Mouse (Mus musculus): ENCODE results near the gene Dcaf4. TPM values are rescaled to one million over a fixed set of nuclear protein-coding genes. Genes with fewer than 3 reads are reported as not detected.

The Dcaf4 gene
- polyA plus RNA-seq, 1 experiment from 2014 or later: 33.1 TPM

GRCm38 (mm10) chr12:83560189-83560588, 39.9 kb downstream of the Dcaf4 start:
- no peak for ATAC-seq (ENCODE audit: low FRiP score)
- no peak overlapping the region for H3K4me3 ChIP-seq (replicated peaks)
- WGBS: 72% methylated on average over 6 of the region's 6 CpGs
- H3K4me1 ChIP-seq: peaks cover 7% of the 10 kb centered on the region; the same call in 1 of the 2 replicates
- H3K4me2 ChIP-seq: no peak overlapping the region
- peaks cover 79% of the 10 kb centered on the region for H3K36me3 ChIP-seq (replicated peaks)
- H3K27me3 ChIP-seq: no peaks in the 10 kb centered on the region
- H3K9ac ChIP-seq: no peak overlapping the region
- H3K27ac ChIP-seq: no peak overlapping the region
- H3K9me3 ChIP-seq: no peaks in the 10 kb centered on the region

GRCm38 (mm10) chr12:83562589-83562988, 42.3 kb downstream of the Dcaf4 start:
- Histone ChIP-seq H3K9ac (no peak overlapping the region), H3K27me3 (no peaks in the 10 kb centered on the region), H3K4me2 (no peak overlapping the region), H3K4me1 (peaks cover 7% of the 10 kb centered on the region; the same call in 1 of the 2 replicates), H3K27ac (no peak overlapping the region), H3K36me3 (replicated peaks) (peaks cover 79% of the 10 kb centered on the region), H3K9me3 (no peaks in the 10 kb centered on the region), H3K4me3 (replicated peaks) (no peak overlapping the region)
- no peak for ATAC-seq (ENCODE audit: low FRiP score)
- 90% methylated on average over 3 of the region's 3 CpGs for WGBS

- Histone ChIP-seq H3K27ac (no peak overlapping the region), H3K4me2 (no peak overlapping the region), H3K27me3 (no peaks in the 10 kb centered on the region), H3K4me3 (replicated peaks) (no peak overlapping the region), H3K4me1 (no peaks in the 10 kb centered on the region), H3K9me3 (no peaks in the 10 kb centered on the region), H3K36me3 (replicated peaks) (peaks cover 82% of the 10 kb centered on the region), H3K9ac (no peak overlapping the region)
- no peak for ATAC-seq (ENCODE audit: low FRiP score)
- 86% methylated on average over 3 of the region's 3 CpGs for WGBS
These were observed 49.6 kb downstream of the Dcaf4 start for GRCm38 (mm10) chr12:83569866-83570265.

GRCm38 (mm10) chr12:83572717-83573116, 52.5 kb downstream of the Dcaf4 start:
- H3K4me1 ChIP-seq: no peaks in the 10 kb centered on the region
- no peak overlapping the region for H3K4me2 ChIP-seq
- peaks cover 76% of the 10 kb centered on the region for H3K36me3 ChIP-seq (replicated peaks)
- no peak overlapping the region for H3K27ac ChIP-seq
- no peak overlapping the region for H3K4me3 ChIP-seq (replicated peaks)
- no peak for ATAC-seq (ENCODE audit: low FRiP score)
- H3K9me3 ChIP-seq: no peaks in the 10 kb centered on the region
- 90% methylated on average over 5 of the region's 5 CpGs for WGBS
- H3K9ac ChIP-seq: no peak overlapping the region
- no peaks in the 10 kb centered on the region for H3K27me3 ChIP-seq

GRCm38 (mm10) chr12:83577445-83577844, 57.2 kb downstream of the Dcaf4 start:
- WGBS: 96% methylated on average over 5 of the region's 5 CpGs
- Histone ChIP-seq H3K4me1 (peaks cover 10% of the 10 kb centered on the region; the same call in 1 of the 2 replicates), H3K4me3 (replicated peaks) (no peak overlapping the region), H3K36me3 (replicated peaks) (peaks cover 58% of the 10 kb centered on the region), H3K4me2 (no peak overlapping the region), H3K27ac (no peak overlapping the region), H3K9ac (no peak overlapping the region), H3K27me3 (no peaks in the 10 kb centered on the region), H3K9me3 (no peaks in the 10 kb centered on the region)
- no peak for ATAC-seq (ENCODE audit: low FRiP score)

GRCm38 (mm10) chr12:83578356-83578755, 58.1 kb downstream of the Dcaf4 start:
- Histone ChIP-seq H3K4me2 (no peak overlapping the region), H3K9me3 (no peaks in the 10 kb centered on the region), H3K4me3 (replicated peaks) (no peak overlapping the region), H3K4me1 (peaks cover 10% of the 10 kb centered on the region; the same call in 1 of the 2 replicates), H3K9ac (no peak overlapping the region), H3K36me3 (replicated peaks) (peaks cover 50% of the 10 kb centered on the region), H3K27ac (no peak overlapping the region), H3K27me3 (no peaks in the 10 kb centered on the region)
- WGBS: 91% methylated on average over 2 of the region's 2 CpGs
- ATAC-seq (ENCODE audit: low FRiP score): no peak

- H3K4me3 ChIP-seq (replicated peaks): no peak overlapping the region
- H3K4me2 ChIP-seq: no peak overlapping the region
- no peak overlapping the region for H3K9ac ChIP-seq
- peaks cover 10% of the 10 kb centered on the region; the same call in 1 of the 2 replicates for H3K4me1 ChIP-seq
- WGBS: 55% methylated on average over 3 of the region's 3 CpGs
- H3K27ac ChIP-seq: no peak overlapping the region
- H3K36me3 ChIP-seq (replicated peaks): peaks cover 50% of the 10 kb centered on the region
- no peak for ATAC-seq (ENCODE audit: low FRiP score)
- H3K27me3 ChIP-seq: no peaks in the 10 kb centered on the region
- no peaks in the 10 kb centered on the region for H3K9me3 ChIP-seq
These were observed 58.8 kb downstream of the Dcaf4 start for GRCm38 (mm10) chr12:83578896-83579569.

- H3K4me2 ChIP-seq: no peak overlapping the region
- no peaks in the 10 kb centered on the region for H3K27me3 ChIP-seq
- H3K9me3 ChIP-seq: no peaks in the 10 kb centered on the region
- H3K9ac ChIP-seq: no peak overlapping the region
- no peak for ATAC-seq (ENCODE audit: low FRiP score)
- no peak overlapping the region for H3K4me3 ChIP-seq (replicated peaks)
- H3K36me3 ChIP-seq (replicated peaks): peaks cover 41% of the 10 kb centered on the region
- H3K27ac ChIP-seq: no peak overlapping the region
- WGBS: 94% methylated on average over 3 of the region's 3 CpGs
- peaks cover 10% of the 10 kb centered on the region; the same call in 1 of the 2 replicates for H3K4me1 ChIP-seq
These were observed 60.0 kb downstream of the Dcaf4 start for GRCm38 (mm10) chr12:83580283-83580682.

- no peaks in the 10 kb centered on the region for H3K27me3 ChIP-seq
- WGBS: 80% methylated on average over 4 of the region's 4 CpGs
- H3K4me3 ChIP-seq (replicated peaks): no peak overlapping the region
- no peak overlapping the region for H3K9ac ChIP-seq
- no peaks in the 10 kb centered on the region for H3K9me3 ChIP-seq
- peaks cover 10% of the 10 kb centered on the region; the same call in 1 of the 2 replicates for H3K4me1 ChIP-seq
- peaks cover 35% of the 10 kb centered on the region for H3K36me3 ChIP-seq (replicated peaks)
- no peak overlapping the region for H3K27ac ChIP-seq
- ATAC-seq (ENCODE audit: low FRiP score): no peak
- H3K4me2 ChIP-seq: no peak overlapping the region
These were observed 61.8 kb downstream of the Dcaf4 start for GRCm38 (mm10) chr12:83582106-83582505.

- Histone ChIP-seq H3K4me2 (no peak overlapping the region), H3K27ac (no peak overlapping the region), H3K36me3 (replicated peaks) (peaks cover 35% of the 10 kb centered on the region), H3K4me1 (peaks cover 10% of the 10 kb centered on the region; the same call in 1 of the 2 replicates), H3K9me3 (no peaks in the 10 kb centered on the region), H3K27me3 (no peaks in the 10 kb centered on the region), H3K4me3 (replicated peaks) (no peak overlapping the region), H3K9ac (no peak overlapping the region)
- ATAC-seq (ENCODE audit: low FRiP score): no peak
- 82% methylated on average over 4 of the region's 4 CpGs for WGBS
These were observed 62.5 kb downstream of the Dcaf4 start for GRCm38 (mm10) chr12:83582747-83583146.

- ATAC-seq (ENCODE audit: low FRiP score): no peak
- H3K27ac ChIP-seq: no peak overlapping the region
- peaks cover 54% of the 10 kb centered on the region for H3K36me3 ChIP-seq (replicated peaks)
- H3K9ac ChIP-seq: no peak overlapping the region
- whole genome bisulfite sequencing: 96% methylated on average over 5 of the region's 5 CpGs
- H3K4me1 ChIP-seq: no peaks in the 10 kb centered on the region
- H3K27me3 ChIP-seq: no peaks in the 10 kb centered on the region
- H3K9me3 ChIP-seq: no peaks in the 10 kb centered on the region
- no peak overlapping the region for H3K4me3 ChIP-seq (replicated peaks)
- no peak overlapping the region for H3K4me2 ChIP-seq
These were observed 66.4 kb downstream of the Dcaf4 start for GRCm38 (mm10) chr12:83586628-83587027.
